In genomic region chr5:43538322-43539167, GRCm38 (mm10) we compare ENCODE assay signal across 20 mouse cellular contexts. TPM values are rescaled to one million over a fixed set of nuclear protein-coding genes. Genes with fewer than 3 reads are reported as not detected.
DNase-seq lines count a peak whose midpoint lies in the region; ATAC-seq and TF ChIP-seq lines count a peak whose summit lies in the region.
"Had no signal": no experiment of that assay in that cellular context is flagged by ENCODE, and none has a peak within 500 bp of the region (broad histone marks: within the 10 kb centered on the region; RNA-seq: fewer than 3 reads in every experiment).

No protein-coding gene starts in this region.

- 0 out of 2 replicates have a peak, but pooled peaks cover 7% of the 10 kb centered on the region for H3K4me1 ChIP-seq in intestine, embryonic 14.5 days (replicated peaks; ENCODE audit: control insufficient read depth, insufficient read depth, low read length)
- H3K4me1 ChIP-seq in intestine, embryonic 15.5 days (replicated peaks): 0 out of 2 replicates have a peak, but pooled peaks cover 3% of the 10 kb centered on the region
- peaks cover 11% of the 10 kb centered on the region for H3K4me1 ChIP-seq in embryonic facial prominence, embryonic 15.5 days
- H3K4me1 ChIP-seq in limb, embryonic 15.5 days: peaks cover 9% of the 10 kb centered on the region
- H3K4me1 ChIP-seq in stomach, postnatal 0 days (replicated peaks; ENCODE audit: control insufficient read depth, insufficient read depth): no peaks in the 10 kb centered on the region
- H3K4me1 ChIP-seq: heart, embryonic 15.5 days had no signal

- no peak for TF ChIP-seq EP300 in stomach, postnatal 0 days (optimal IDR thresholded peaks at IDR 0.05)

- DNase-seq in intestine, embryonic 14.5 days (ENCODE audit: low spot score): no peak
- DNase-seq in stomach, postnatal 0 days (ENCODE audit: low spot score): no peak
- no peak for DNase-seq in MN1 (ENCODE audit: low spot score)
- DNase-seq in left cerebral cortex, postnatal 25 days (ENCODE audit: low spot score in 2 of 2): no peak
- DNase-seq: adrenal gland, postnatal 10 days; cerebellum, adult 2 months; heart, adult 18-20 months; kidney, postnatal 4 days; spleen, adult 18-20 months; thymus, postnatal 36 days had no signal

- H3K27ac ChIP-seq in intestine, embryonic 14.5 days (ENCODE audit: low read depth): peak overlapping the region; percentile 38; the same call in 1 of the 2 replicates
- no peak overlapping the region for H3K27ac ChIP-seq in intestine, embryonic 15.5 days
- H3K27ac ChIP-seq in embryonic facial prominence, embryonic 15.5 days (replicated peaks): peak overlapping the region; percentile 73
- 0 out of 2 replicates have a peak overlapping the region, but pooled peaks have one; percentile 6 for H3K27ac ChIP-seq in limb, embryonic 15.5 days
- H3K27ac ChIP-seq in stomach, postnatal 0 days (replicated peaks): peak overlapping the region; percentile 46; the same call in 1 of the 2 replicates
- H3K27ac ChIP-seq: heart, embryonic 15.5 days; liver, embryonic 14.5 days had no signal

- no peak overlapping the region for H3K4me3 ChIP-seq in intestine, embryonic 14.5 days (ENCODE audit: low read depth, low read length)
- no peak overlapping the region for H3K4me3 ChIP-seq in intestine, embryonic 15.5 days (replicated peaks)
- no peak overlapping the region for H3K4me3 ChIP-seq in embryonic facial prominence, embryonic 15.5 days (replicated peaks)
- no peak overlapping the region for H3K4me3 ChIP-seq in limb, embryonic 15.5 days
- no peak overlapping the region for H3K4me3 ChIP-seq in stomach, postnatal 0 days (ENCODE audit: low read depth, low read length)
- H3K4me3 ChIP-seq: erythroblast, embryonic 14.5 days; heart, embryonic 15.5 days had no signal

- no peaks in the 10 kb centered on the region for H3K27me3 ChIP-seq in intestine, embryonic 14.5 days (replicated peaks; ENCODE audit: control insufficient read depth, insufficient read depth, low read length)
- H3K27me3 ChIP-seq in intestine, embryonic 15.5 days (replicated peaks): no peaks in the 10 kb centered on the region
- no peaks in the 10 kb centered on the region for H3K27me3 ChIP-seq in embryonic facial prominence, embryonic 15.5 days
- H3K27me3 ChIP-seq in limb, embryonic 15.5 days: no peaks in the 10 kb centered on the region
- H3K27me3 ChIP-seq in stomach, postnatal 0 days (ENCODE audit: control insufficient read depth, insufficient read depth, low read length): no peaks in the 10 kb centered on the region
- H3K27me3 ChIP-seq: heart, embryonic 15.5 days had no signal

- H3K36me3 ChIP-seq in intestine, embryonic 14.5 days (ENCODE audit: control insufficient read depth, insufficient read depth, low read length): no peaks in the 10 kb centered on the region
- H3K36me3 ChIP-seq in intestine, embryonic 15.5 days: no peaks in the 10 kb centered on the region
- no peaks in the 10 kb centered on the region for H3K36me3 ChIP-seq in embryonic facial prominence, embryonic 15.5 days
- no peaks in the 10 kb centered on the region for H3K36me3 ChIP-seq in limb, embryonic 15.5 days
- H3K36me3 ChIP-seq in stomach, postnatal 0 days (ENCODE audit: control insufficient read depth, insufficient read depth, low read length): no peaks in the 10 kb centered on the region
- H3K36me3 ChIP-seq: heart, embryonic 15.5 days had no signal

- no peak overlapping the region for H3K9ac ChIP-seq in intestine, embryonic 14.5 days (ENCODE audit: low read length)
- no peak overlapping the region for H3K9ac ChIP-seq in intestine, embryonic 15.5 days
- no peak overlapping the region for H3K9ac ChIP-seq in embryonic facial prominence, embryonic 15.5 days
- no peak overlapping the region for H3K9ac ChIP-seq in limb, embryonic 15.5 days
- no peak overlapping the region for H3K9ac ChIP-seq in stomach, postnatal 0 days (ENCODE audit: low read length)
- H3K9ac ChIP-seq: heart, embryonic 15.5 days; liver, embryonic 14.5 days had no signal

- ATAC-seq in intestine, embryonic 14.5 days (replicated peaks; ENCODE audit: low FRiP score, low TSS enrichment, low read depth): no peak
- ATAC-seq in intestine, embryonic 15.5 days: no peak
- peak; percentile 67 for ATAC-seq in embryonic facial prominence, embryonic 15.5 days (ENCODE audit: insufficient number of reproducible peaks, low FRiP score, low TSS enrichment, low read depth)
- ATAC-seq in limb, embryonic 15.5 days (ENCODE audit: insufficient number of reproducible peaks, low FRiP score, low TSS enrichment, low read depth): no peak; the same call in 1 of the 2 replicates
- peak; percentile 15; the same call in 1 of the 2 replicates for ATAC-seq in stomach, postnatal 0 days (ENCODE audit: low FRiP score, low TSS enrichment)
- ATAC-seq: forebrain, embryonic 16.5 days; midbrain, embryonic 16.5 days had no signal

- no peaks in the 10 kb centered on the region for H3K9me3 ChIP-seq in intestine, embryonic 14.5 days (ENCODE audit: control insufficient read depth, low read length)
- no peaks in the 10 kb centered on the region for H3K9me3 ChIP-seq in intestine, embryonic 15.5 days
- H3K9me3 ChIP-seq in embryonic facial prominence, embryonic 15.5 days (replicated peaks): no peaks in the 10 kb centered on the region
- H3K9me3 ChIP-seq in limb, embryonic 15.5 days: no peaks in the 10 kb centered on the region
- H3K9me3 ChIP-seq in stomach, postnatal 0 days (ENCODE audit: control insufficient read depth, low read length): no peaks in the 10 kb centered on the region
- H3K9me3 ChIP-seq: heart, embryonic 15.5 days had no signal

- H3K4me2 ChIP-seq in intestine, embryonic 14.5 days (ENCODE audit: low read length): no peak overlapping the region
- H3K4me2 ChIP-seq in intestine, embryonic 15.5 days (replicated peaks): no peak overlapping the region
- peak overlapping the region; percentile 6; the same call in 1 of the 2 replicates for H3K4me2 ChIP-seq in embryonic facial prominence, embryonic 15.5 days (replicated peaks)
- H3K4me2 ChIP-seq in limb, embryonic 15.5 days: no peak overlapping the region
- H3K4me2 ChIP-seq in stomach, postnatal 0 days (replicated peaks; ENCODE audit: low read depth): no peak overlapping the region
- H3K4me2 ChIP-seq: heart, embryonic 15.5 days had no signal

- WGBS in intestine, embryonic 14.5 days: 64% methylated on average over 14 of the region's 14 CpGs
- 58% methylated on average over 14 of the region's 14 CpGs for whole genome bisulfite sequencing in intestine, embryonic 15.5 days
- 26% methylated on average over 14 of the region's 14 CpGs for WGBS in embryonic facial prominence, embryonic 15.5 days
- 34% methylated on average over 14 of the region's 14 CpGs for WGBS in limb, embryonic 15.5 days
- 57% methylated on average over 14 of the region's 14 CpGs for WGBS in stomach, postnatal 0 days

- no peak for TF ChIP-seq CTCF in stomach, postnatal 0 days (IDR thresholded peaks at IDR 0.05; ENCODE audit: low read depth)

- intact Hi-C loops in left cerebral cortex, postnatal 25 days (cut with DNase I): no loop called here

RNA-seq across cellular contexts. Expression of gene C1qtnf7, which starts 23.2 kb away (rescaled TPM):
- polyA plus RNA-seq in intestine, embryonic 14.5 days (2014; fragmentation: Nextera tagmentation; extraction: Ambion mirVana): 6.7 and 6.8 TPM in 2 replicates
- polyA plus RNA-seq in intestine, embryonic 15.5 days (2015; fragmentation: Nextera tagmentation; extraction: Ambion mirVana): 7.3 and 7.5 TPM in 2 replicates
- 18.1 and 20.6 TPM in 2 replicates for polyA plus RNA-seq in embryonic facial prominence, embryonic 15.5 days (2015; fragmentation: Nextera tagmentation; extraction: Ambion mirVana)
- 8.3 and 9.1 TPM in 2 replicates for polyA plus RNA-seq in limb, embryonic 15.5 days (2015; fragmentation: Nextera tagmentation; extraction: Ambion mirVana)
- polyA plus RNA-seq in stomach, postnatal 0 days (2015; fragmentation: Nextera tagmentation; extraction: Ambion mirVana): 15.4 and 20.4 TPM in 2 replicates
- 1 to 10 TPM; 1.3 to 1.5 TPM for total RNA-seq in left cerebral cortex, postnatal 25 days (2021)
- total RNA-seq: hematopoietic stem cell, adult 5-6 weeks; megakaryocyte-erythroid progenitor cell, adult 5-6 weeks had no signal
- polyA plus RNA-seq: erythroblast, embryonic 14.5 days had no signal

Comparison
In these comparisons a context has a peak if more than half of its experiments do, and no peak if none do; other contexts are left out.
1. ATAC-seq: peak in embryonic facial prominence, embryonic 15.5 days (single experiment) and stomach, postnatal 0 days (single experiment); none in intestine, embryonic 14.5 days (single experiment), intestine, embryonic 15.5 days (single experiment) and limb, embryonic 15.5 days (single experiment).